Mouse (Mus musculus): ENCODE data around the gene Tmem107.
A peak's percentile ranks its signal among the peaks of the same experiment; 100 is the strongest.

Gene Tmem107

DNA sequence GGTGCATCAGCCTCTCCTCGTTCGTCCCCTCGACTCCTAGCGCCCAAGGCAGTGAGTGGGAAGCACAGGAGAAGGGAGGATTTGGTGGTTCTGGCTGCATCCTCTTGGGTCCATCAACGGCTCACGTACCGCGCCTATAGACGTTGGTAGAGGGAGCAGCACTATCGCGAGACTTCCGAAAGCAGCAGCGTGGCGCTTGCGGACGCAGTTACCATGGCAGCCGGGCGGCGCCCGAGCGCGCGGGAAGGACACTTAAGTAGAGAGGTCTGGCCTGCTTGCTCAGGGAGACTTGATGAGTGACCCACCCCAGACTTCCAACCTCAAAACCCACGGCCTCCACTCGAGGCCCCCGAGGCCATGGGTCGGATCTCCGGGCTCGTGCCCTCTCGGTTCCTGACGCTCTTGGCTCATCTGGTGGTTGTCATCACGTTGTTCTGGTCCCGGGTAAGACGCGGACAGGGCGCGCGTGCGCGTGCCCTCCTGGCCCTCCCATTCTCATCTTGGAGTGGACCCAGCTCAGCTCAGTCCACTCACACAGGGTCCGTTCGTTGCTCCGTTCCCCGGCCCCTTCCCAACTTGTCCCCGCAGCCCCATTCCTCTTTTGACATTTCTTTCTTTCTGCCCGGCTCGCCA is at the start of gene Tmem107:
Gene Tmem107 (plus strand): TSS at position 217 of the 633 bp plus-strand sequence.
- peak; percentile 97 for DNase-seq (ENCODE audit: low read depth, low spot score)

DNA sequence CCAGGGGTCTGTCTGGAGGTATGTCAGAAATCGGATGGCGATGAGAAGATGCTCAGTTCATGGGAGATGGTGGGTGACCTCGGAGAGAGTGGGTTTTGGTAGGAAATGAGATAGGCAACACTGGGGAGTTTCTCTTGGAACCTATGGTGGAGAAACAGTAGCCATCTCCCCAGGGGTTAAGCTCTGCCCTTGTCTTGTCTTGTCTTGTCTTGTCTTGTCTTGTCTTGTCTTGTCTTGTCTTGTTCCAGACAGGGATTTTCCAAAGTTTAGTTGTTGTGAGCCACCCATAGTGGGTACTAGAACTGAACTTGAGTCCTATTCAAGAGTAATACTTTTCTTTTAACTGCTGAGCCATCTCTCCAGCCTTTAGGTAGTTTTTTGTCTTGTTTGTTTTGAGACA is 44.0 kb upstream of the Tmem107 start:
- no peak for DNase-seq (ENCODE audit: low read depth, low spot score)

GRCm38 (mm10) chr11:69028805-69029204 is 41.8 kb upstream of the Tmem107 start:
- DNase-seq (ENCODE audit: low read depth, low spot score), result no peak

DNA sequence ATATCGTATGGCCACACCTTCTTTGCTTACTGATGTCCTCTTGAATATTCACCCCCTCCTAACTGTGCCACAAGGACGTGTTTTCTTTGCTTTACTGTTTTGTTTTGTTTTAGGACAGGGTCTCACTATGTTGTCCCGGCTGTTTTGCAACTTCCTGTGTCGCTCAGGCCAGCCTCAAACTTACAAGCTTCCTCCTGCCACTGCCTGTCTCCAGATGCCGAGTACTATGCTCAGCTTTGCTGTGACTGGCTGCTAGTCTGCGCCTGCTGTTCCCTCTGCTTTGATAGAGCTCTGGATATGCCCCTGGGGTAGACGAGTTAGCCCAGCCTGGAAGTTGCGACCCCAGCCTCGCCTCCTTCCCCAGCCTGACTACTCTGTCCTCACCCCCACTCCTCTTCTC is 37.1 kb upstream of the Tmem107 start:
- DNase-seq (ENCODE audit: low read depth, low spot score), result no peak

- no peak for DNase-seq (ENCODE audit: low read depth, low spot score)
These were observed 36.0 kb upstream of the Tmem107 start for GRCm38 (mm10) chr11:69034585-69034984.

DNA sequence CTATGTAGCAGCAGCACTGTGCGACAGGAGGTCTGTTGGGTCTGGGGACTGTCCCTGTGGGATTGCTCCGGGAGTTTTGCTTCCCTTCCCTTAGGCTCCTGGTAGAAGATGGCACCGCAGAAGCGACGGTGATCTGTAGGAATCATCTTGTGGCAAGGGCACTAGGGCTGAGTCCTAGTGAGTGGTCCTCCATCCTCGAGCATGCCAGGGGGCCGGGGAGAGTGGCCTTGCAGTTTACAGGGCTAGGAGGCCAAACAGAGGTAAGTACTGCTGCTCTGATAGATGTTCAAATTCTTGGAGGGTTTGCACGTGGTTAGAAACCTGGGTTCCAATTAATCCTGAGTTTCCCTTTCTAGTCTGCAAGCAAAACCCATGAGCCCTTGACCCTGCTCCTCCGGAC is 35.2 kb upstream of the Tmem107 start:
- DNase-seq (ENCODE audit: low read depth, low spot score), result no peak

DNA sequence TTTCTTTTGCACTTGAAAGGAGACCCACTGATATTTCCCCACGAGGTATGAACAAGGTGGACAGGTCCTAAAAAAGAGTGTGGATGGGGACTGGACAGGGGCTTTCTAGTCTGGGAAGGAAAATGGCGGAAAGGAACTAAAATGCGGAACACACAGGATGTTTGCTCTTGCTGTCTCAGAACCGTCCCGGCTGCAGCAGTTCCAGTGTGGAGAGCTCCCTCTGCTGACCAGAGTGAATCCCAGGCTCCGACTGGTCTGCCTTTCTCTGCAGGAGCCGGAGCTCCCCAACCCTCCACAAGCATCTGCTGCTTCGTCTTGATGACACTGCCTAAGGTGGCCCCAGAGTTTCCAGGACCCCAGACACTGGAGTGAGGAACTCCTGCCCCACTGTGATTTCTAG is 34.8 kb upstream of the Tmem107 start:
- DNase-seq (ENCODE audit: low read depth, low spot score), result peak; percentile 90

DNA sequence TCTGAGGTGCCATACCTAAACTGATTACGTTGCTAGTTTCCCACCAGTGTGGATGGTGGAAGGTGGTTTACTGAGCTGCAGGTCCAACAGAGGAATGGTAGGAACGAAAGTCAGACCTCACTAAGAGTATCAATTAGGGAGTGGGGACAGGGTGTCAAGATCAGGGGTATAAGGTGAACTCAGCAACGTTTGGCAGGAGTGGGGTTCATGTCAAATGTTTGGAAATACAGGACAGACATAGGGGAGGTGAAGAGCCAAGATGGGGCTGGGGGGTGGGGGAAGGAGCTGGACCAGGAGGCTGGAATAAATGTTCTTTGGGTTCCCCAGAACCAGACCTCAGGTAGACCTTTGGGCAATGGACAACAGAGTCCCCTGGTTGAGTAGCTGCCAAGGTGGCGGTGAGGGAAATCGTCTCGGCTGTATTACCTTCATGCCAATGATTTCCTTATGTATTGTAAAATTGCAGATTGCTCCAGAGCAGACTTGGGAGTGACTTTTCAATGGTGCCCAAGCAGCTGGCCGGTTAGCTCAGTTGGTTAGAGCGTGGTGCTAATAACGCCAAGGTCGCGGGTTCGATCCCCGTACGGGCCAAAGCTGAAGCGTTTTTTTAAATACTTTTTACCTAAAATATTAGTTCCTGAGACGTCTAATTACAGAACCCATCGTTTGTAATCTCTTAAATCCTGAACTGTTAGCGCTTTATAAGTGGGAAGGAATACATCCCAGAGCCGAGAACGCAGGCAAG is 33.9 kb upstream of the Tmem107 start:
- peak; percentile 88 for DNase-seq (ENCODE audit: low read depth, low spot score)

DNA sequence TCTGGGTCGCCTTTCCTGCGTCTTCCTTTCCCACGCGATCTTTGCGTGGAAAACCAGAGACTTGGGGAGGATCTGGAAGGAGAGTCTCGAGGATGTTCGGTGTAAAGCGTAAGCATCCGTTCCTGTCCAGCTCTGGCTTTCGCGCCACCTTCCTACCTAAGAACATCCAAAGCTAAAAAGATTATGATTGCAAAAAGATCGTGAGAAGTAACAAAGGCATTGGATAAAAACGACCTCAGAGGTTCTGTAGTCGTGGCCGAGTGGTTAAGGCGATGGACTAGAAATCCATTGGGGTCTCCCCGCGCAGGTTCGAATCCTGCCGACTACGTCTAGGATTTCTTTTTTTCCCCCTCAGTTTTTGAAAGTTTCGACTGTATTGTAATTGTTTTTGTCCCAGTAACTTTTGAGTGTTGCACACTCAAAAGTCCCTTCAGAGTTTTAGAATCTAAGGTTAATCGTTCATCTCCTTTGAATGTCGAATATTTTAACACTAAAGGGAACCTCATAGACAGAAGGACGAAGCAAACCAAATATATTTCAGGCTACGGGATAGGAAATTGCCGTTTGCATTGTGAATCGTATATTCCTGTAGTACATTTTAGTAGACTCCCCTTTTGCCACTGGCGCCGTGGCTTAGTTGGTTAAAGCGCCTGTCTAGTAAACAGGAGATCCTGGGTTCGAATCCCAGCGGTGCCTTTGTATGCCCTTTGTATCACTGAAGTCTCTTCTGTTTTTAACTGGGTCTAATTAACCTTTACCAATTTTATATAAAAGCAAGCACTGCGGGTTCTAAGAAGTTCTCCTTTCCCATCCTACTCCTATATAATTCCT is 33.2 kb upstream of the Tmem107 start:
- peak; percentile 90 for DNase-seq (ENCODE audit: low read depth, low spot score)

- no peak for DNase-seq (ENCODE audit: low read depth, low spot score)
These were observed 32.4 kb upstream of the Tmem107 start for GRCm38 (mm10) chr11:69038173-69038572.

GRCm38 (mm10) chr11:69045531-69046394 is 24.8 kb upstream of the Tmem107 start, which contains the start of gene Aurkb:
Gene Aurkb (plus strand): TSS chr11:69045647.
- peak; percentile 93 for DNase-seq (ENCODE audit: low read depth, low spot score)

DNA sequence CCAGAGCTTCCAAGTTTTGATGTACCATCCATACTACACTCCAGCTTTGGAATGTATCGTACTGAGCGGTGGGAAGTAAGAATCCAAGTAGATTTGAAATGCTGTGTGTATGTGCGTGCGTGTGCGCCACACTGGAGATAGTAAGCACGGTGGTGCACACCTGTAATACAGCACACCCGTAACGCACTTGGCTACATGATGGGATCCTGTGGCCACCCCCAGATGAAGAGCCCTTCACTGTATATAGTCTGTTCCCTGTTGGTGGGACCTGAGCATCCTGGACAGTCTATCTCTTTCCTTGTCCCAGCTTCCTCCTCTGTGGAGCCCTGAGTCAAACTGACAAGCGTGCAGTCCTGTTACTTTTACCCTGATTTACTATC is 24.2 kb upstream of the Tmem107 start:
- DNase-seq (ENCODE audit: low read depth, low spot score), result no peak

GRCm38 (mm10) chr11:69047592-69047991 is 23.0 kb upstream of the Tmem107 start:
- no peak for DNase-seq (ENCODE audit: low read depth, low spot score)

DNA sequence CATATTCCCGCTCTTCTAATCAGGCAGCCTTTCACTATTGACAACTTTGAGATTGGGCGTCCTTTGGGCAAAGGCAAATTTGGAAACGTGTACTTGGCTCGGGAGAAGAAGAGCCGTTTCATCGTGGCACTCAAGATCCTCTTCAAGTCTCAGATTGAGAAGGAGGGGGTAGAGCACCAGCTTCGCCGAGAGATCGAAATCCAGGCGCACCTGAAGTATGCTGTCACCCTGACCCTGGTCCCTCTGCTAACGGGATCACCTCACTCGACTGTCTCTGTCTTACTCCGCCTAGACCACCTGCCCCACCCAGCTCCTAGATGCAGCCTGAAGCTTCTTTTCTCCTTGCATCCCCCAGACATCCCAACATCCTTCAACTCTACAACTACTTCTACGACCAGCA is 22.5 kb upstream of the Tmem107 start:
- DNase-seq (ENCODE audit: low read depth, low spot score), result no peak

DNA sequence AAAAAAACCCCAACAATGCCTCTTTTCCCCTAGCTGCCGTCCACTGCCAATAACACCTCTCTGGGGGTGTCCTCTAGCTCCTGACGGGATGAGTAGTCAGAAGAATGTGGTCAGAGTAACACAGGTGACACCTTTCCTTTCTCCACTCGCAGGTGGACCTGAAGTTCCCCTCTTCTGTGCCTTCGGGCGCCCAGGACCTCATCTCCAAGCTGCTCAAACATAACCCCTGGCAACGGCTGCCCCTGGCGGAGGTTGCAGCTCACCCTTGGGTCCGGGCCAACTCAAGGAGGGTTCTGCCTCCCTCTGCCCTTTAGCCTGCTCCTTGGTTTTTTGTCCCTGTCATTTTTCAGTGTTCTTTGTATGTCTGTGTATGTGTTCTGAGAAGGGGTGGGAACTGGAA is 19.9 kb upstream of the Tmem107 start:
- no peak for DNase-seq (ENCODE audit: low read depth, low spot score)

DNA sequence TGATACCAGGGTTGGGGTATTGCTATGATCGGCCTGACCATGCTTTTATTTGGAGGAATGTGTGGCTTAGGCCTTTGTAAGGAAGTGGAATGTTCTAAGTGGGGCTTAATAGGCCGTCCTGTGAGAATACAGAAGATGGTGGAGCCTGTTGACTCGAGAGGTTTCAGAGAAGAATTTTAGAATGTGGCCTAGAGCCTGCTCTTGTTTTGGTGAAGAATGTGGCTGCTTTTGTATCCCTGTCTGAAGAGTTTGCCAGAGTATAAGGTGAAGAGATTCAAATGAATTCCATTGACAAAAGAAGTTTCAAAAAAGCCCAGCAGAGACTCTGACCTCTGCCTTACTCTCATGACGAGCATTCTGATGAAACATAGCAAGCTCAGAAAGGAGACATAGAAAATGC is 18.8 kb upstream of the Tmem107 start:
- no peak for DNase-seq (ENCODE audit: low read depth, low spot score)

DNA sequence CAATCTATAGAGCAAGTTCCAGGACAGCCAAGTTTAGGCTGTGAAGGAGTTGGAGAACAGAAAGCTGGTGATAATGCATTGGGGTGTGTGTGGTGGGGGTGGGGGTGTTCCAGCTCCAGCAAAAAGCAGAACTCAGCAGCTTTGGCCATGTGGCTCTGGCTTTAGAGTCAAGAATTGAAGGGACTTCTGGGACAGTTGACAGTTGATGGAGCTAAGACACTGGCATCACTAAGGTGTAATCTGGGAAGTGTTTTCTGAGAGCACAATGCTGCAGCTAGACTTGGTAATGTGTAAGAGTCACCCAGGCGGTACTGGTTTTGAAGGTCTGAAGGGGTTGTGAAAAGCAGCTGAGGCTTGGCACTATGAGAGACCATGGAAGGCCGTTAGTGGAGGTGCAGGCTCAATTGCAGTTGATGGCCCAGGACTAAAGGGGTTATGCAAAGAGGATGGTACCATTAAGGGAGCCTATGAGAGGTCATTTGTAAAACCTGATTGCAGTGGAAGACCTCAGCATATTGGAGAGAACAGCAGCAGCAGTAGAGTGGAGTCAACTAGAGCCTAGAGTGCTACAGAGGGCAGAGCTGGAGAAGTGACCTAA is 17.7 kb upstream of the Tmem107 start:
- DNase-seq (ENCODE audit: low read depth, low spot score), result no peak

DNA sequence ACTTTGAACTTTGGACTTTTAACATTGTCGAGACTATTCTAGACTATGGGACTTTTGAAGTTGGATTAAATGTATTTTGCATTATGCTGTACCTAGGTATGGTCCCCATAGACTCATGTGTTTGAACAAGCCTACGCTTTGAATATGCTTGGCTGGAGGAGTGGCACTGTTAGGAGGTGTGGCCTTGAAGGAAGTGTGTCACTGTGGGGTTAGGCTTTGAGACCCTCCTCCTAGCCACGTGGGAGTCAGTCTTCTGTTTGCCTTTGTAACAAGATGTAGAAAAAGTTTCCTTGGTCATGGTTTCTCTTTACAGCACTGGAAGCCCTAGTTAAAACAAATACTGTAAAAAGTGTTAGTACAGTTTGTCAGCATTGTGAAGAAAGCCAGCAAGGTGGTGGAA is 16.8 kb upstream of the Tmem107 start:
- no peak for DNase-seq (ENCODE audit: low read depth, low spot score)

- DNase-seq (ENCODE audit: low read depth, low spot score), result no peak
These were observed 12.3 kb upstream of the Tmem107 start for GRCm38 (mm10) chr11:69058265-69058664.

GRCm38 (mm10) chr11:69058729-69059356 is 11.8 kb upstream of the Tmem107 start:
- no peak for DNase-seq (ENCODE audit: low read depth, low spot score)

Data from mesoderm, embryonic 11.5 days (tissue).